Mouse (Mus musculus) CD4-positive, CD25-positive, alpha-beta regulatory T cell, adult 4 months (primary cell): ENCODE measurements around the gene Dcst2. TPM values are rescaled to one million over a fixed set of nuclear protein-coding genes. Genes with fewer than 3 reads are reported as not detected.

Source experiments
- ATAC-seq: one replicate; pipeline ENCODE4 v1.8.0; 2017
- polyA plus RNA-seq, 2 experiments: library from polyadenylated mRNA; unstranded; fragments of 100-300 nt; shearing (Covaris generic); gene quantifications; one replicate each; pipeline ENCODE4 v1.2.1; 2017

Gene Dcst2
- polyA plus RNA-seq, 2 experiments from 2014 or later: 0.42 TPM; not detected in 1

DNA sequence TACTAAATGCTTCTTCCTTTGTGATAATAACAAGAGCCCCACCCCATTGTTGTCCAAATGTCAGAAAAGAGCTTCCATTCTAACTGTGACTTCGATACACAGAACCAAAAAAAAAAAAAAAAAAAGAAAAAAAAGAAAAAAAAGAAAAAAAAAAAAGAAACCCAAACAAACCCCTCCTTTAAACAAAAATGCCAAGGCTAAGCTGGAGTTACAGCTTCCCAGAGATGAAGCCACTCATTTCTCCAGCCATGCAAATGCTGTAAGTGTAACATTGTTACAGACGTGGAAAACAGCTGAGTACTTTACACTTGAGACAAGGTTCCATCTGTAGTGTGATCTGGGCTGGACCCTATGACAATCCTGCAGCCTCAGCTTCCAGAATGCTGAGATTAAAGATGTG, 55.4 kb downstream of the Dcst2 start:
- no peak for ATAC-seq

DNA sequence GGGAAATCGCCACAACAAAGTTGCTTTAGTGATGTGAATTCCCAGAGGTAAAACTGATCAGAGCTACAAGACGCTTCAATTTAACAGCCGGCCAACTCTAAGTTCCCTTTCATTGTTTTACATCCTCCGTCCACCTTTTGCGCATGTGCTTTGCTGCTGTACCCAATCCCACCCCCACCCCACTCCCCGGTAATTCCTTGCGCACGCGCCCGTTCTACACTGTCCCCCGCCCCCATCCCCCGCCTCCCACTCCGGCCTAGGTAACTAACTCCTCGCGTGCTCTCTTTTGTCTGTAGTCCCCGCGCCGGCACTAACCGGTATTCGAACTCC, 56.0 kb downstream of the Dcst2 start:
- ATAC-seq: no peak

DNA sequence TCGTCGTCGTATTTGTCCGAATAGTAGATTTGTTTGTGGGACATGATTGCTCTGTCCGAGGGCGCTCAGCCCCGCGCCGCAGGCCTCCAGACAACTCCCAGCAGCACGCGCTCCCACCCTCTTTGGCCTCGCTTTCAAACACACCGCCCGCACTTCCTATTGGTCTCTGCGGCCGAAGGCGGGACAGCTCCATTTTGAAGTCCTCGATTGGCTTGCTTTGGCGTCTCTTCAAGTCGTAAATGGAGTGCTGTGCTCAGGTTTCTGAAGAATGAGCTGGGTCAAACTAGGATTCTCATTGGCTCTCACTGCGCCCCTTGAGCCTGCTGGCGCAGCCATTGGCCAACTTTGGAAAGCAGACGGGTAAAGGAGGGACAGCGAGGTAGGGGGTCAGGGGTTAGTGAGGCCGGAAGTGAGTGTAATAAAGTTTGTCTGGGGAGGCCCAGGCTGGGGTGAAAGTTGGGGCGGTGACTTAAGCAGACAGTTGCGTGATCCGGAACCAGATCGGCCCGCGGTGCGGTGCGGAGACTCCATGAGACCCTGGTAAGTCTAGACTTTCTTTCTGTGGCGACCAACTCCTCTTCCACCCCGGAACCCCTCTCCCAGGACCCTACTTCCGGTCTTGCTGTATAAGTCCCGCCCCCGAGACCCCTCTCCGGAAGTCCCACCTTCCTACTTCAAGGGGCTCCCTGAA, 56.5 kb downstream of the Dcst2 start, which contains the start of the genes Cks1b and Shc1:
TSS of gene Cks1b (minus strand) at position 214 of the 691 bp plus-strand sequence.
TSS of gene Shc1 (plus strand) at position 274 of the 691 bp plus-strand sequence.
- ATAC-seq: peak; percentile 98

DNA sequence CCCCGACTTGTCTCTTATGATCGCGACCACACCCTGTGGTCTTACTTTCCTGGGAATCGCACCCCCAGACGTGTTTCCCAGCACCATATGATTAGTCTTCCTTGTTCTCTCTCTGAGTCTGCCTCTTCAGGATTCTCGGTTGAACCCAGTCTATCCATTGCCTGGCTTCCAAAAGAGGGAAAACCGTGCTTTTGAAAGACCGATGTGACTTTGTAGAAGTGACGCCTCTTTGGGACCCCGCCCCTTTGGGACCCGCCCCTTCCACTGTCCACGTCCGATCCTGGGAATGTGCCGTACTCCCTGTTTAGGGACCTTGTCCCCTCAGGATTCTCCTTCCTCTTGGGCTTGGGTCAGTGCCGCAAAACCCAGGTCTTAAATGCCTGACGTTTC, 57.1 kb downstream of the Dcst2 start:
- ATAC-seq: no peak

DNA sequence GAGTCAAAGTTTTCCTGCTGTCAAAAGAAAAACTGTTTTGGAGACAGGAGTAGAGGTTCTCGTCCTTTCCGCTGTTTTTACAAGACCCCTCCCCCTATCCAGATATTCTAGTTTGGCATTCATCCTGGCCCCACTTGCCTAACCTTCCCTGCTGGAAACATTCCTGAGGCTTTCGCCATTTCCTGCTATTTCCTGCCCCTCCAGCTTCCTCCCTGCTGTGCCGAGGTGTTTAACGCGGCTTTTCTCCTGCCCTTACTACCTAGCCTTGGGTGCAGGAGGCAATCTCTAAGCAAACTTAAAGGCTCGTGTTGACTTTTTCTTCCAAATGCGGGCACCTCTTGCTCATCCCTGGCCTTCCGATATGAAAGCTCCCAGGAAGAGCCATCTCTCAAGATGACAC, 57.8 kb downstream of the Dcst2 start:
- ATAC-seq: no peak

DNA sequence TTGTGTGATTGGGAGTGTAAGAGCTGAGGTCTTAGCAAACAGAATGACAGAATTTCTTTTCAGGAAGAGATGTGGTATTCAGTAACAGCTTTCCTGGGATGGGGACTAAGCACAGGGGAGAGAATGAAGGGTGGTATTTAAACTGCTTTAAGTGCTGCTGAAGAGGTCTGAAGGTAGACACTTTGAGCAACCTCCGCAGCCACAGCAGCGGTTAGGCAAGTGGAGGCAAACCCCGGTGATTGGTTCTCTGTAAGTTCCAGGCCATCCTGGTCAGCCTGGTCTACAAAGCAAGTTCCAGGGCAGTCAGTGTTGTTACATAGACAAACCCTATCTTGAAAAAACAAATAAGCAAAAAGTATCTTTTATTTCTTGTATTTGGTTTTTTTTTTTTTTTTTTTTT, 58.2 kb downstream of the Dcst2 start:
- ATAC-seq: no peak

DNA sequence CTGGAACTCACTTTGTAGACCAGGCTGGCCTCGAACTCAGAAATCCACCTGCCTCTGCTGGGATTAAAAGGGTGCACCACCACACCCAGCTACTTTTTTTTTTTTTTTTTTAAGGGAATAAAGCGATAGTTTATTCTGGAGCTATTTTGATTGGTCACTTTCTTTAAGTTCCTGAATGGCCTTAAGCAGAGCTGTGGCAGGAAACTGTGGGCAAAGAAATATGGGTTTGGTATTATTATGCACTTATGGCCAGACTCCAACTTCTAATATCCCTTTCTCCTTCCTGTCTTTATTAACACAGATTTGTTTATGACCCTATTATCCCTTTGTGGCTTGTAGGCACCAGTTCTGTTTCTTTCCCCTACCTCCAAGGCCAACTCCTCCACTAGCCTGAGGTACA, 58.6 kb downstream of the Dcst2 start:
- ATAC-seq: no peak

DNA sequence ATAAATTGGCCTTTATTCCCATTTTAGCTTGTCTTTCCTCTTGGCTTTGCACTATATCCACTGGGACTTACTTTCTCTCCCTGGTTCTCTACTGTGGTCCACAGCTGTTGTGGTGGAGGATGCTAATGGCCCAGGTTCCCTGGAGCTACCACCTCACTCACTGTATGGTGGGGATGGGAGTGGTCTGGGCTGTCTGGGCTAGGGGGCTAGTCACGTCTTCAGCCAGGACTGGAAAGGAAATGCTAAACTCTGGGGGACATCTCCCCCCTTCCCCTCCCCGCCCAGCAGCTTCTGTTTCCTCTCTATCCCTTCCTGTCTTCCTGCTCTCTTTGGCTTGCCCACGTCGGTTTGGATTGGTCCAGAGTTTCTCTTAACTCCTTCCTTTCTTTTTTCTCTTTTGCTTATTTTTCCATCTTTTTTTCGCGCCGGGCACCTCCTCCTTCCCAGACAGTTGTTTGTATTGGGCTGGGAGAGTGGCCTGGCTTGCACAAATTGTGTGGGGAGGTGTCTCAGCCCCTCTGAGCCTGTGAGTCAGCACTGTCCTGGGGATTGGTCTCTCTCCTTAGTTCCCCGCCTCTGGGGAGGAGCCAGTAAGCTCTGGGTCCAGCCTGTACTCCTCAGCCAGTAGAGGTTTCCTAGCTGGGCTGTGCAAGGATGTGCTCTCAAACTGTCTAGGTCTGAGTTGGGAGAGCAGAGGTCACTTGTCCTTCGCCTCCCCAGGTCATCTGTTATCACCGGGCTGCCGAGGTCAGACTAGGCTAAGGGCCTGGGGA, 59.4 kb downstream of the Dcst2 start:
- no peak for ATAC-seq

DNA sequence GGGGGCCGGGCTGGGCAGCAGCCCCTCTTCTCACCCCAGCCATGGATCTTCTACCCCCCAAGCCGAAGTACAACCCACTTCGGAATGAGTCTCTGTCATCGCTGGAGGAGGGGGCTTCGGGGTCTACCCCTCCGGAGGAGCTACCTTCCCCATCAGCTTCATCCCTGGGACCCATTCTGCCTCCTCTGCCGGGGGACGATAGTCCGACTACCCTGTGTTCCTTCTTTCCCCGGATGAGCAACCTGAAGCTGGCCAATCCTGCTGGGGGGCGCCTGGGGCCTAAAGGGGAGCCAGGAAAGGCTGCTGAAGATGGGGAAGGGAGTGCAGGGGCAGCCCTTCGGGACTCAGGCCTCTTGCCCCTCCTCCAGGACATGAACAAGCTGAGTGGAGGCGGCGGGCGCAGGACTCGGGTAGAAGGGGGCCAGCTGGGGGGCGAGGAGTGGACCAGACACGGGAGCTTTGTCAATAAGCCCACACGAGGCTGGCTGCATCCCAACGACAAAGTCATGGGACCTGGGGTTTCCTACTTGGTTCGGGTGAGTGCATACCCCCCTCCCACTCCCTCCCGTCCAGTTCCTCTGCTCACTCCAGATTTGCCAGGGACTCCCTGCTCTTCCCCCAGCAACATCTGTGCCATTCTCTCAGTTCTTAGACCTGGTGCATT, 60.2 kb downstream of the Dcst2 start:
- ATAC-seq: no peak

DNA sequence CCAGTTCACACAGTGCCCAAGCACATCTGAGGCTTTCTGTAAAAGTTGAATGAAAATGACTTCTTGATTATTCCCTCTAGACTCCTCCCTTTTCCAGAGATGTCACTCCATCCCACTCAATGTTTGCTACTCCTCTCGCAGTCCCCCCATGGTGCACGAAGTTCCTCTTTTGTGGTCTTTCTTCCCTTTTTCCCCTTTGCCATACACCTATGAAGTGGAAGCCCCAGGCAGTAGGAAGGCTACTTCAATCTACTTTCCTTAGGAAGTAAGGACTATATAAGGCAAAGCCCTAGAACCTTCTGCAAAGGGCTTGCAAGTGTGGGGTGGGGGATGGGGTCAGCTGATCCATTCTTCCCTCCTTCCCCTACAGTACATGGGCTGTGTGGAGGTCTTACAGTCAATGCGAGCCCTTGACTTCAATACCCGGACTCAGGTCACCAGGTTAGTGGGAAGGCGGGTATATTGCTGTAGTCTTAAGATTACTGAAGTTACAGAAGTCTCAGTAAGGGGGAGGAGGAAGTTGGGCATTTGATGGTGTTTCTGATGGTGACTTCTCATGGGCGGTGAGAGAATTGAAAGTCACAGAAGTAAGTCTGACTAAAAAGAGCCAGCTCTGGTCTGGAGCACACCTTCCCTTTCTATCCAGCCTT, 60.9 kb downstream of the Dcst2 start:
- ATAC-seq: no peak

DNA sequence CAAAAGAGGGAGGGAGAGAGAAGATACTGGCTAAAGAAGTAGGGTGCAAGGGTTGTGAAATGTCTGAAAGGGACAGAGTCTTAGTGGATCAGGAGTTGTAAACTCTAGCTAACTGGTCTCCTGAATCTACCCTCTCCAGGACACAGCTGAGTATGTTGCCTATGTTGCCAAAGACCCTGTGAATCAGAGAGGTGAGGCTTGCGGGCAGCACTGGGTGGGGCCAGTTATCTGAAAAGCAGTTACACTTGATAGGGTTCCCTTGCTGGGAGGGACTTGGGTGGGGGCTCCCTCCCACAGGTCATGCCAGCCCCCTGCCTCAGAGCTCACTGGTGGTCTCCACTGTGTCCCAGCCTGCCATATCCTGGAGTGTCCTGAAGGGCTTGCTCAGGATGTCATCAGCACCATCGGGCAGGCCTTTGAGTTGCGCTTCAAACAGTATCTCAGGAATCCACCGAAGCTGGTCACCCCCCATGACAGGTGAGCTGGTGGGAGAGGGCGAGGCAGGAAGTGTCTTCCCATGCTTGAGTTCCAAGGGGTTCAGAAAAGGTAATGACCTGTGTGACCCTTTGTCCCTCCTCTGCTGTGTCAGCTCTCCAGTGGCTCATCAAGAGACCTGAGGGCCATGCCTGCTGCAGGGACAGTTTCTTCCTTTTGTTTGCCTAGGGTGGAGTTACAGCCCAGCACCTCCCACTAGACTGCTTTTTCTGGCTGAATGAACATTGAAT, 62.8 kb downstream of the Dcst2 start:
- ATAC-seq: no peak

DNA sequence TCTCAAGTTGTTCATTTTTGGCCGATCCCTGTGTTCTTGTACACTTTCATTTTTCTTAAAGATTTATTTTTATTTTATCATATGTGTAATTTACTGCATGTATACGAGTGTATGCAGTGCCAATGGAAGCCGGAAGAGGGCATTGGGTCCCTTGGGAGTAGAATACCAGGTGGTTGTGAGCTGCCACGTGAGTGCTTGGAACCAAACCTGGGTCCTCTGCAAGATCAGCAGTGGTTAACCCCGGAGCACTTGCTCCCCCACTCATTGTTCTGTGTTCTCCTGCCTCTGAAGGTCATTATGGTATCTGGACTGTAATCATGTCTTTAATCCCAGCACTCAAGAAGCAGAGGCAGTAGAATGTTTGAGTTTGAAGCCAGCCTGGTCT, 63.4 kb downstream of the Dcst2 start:
- no peak for ATAC-seq

DNA sequence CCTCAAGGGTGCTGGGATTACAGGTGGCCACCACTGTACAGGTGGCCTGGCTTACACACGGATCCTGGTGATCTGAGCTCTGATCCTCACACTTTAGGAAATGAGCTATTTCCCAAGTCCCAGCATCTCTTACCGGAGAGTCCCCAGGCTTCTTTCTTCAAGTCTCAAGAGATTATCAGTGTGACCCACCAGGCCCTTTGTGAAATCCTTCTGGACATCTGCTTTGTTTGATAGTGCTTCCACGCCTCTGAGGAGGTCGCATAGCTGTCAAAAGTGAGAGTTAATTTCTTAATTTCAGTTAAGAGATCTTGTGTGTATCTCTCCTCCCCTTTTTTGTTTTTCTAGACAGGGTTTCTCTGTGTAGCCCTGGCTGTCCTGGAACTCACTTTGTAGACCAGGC, 64.1 kb downstream of the Dcst2 start:
- ATAC-seq: no peak

Other genes with a start within 250 kb of the Dcst2 start
- not detected for gene Pklr, start 225.8 kb upstream of the Dcst2 start, polyA plus RNA-seq
- gene Hcn3, start 201.8 kb upstream of the Dcst2 start, polyA plus RNA-seq: 1 to 10 TPM; 1.3 to 2.4 TPM
- gene Clk2, start 197.2 kb upstream of the Dcst2 start, polyA plus RNA-seq: 10 to 100 TPM; 15.7 to 23.0 TPM
- 100 to 1,000 TPM; 177 to 239 TPM for gene Scamp3, start 184.5 kb upstream of the Dcst2 start, polyA plus RNA-seq
- gene Fam189b, start 178.8 kb upstream of the Dcst2 start, polyA plus RNA-seq: 100 to 1,000 TPM; 209 to 296 TPM
- 100 to 1,000 TPM in 1 of 2 experiments, 10 to 100 TPM in 1; 81.2 to 128 TPM for gene Gba, start 159.0 kb upstream of the Dcst2 start, polyA plus RNA-seq
- 1 to 10 TPM; 3.4 to 3.6 TPM for gene Thbs3, start 146.8 kb upstream of the Dcst2 start, polyA plus RNA-seq
- 100 to 1,000 TPM in 1 of 2 experiments, 10 to 100 TPM in 1; 78.8 to 144 TPM for gene Mtx1, start 134.9 kb upstream of the Dcst2 start, polyA plus RNA-seq
- 1 to 10 TPM; 1.1 to 2.0 TPM for gene Muc1, start 132.9 kb upstream of the Dcst2 start, polyA plus RNA-seq
- gene Krtcap2, start 116.0 kb upstream of the Dcst2 start, polyA plus RNA-seq: 100 to 1,000 TPM; 258 to 319 TPM
- gene Trim46, start 115.7 kb upstream of the Dcst2 start, polyA plus RNA-seq: 1 to 10 TPM; 4.0 to 7.0 TPM
- gene Dpm3, start 102.6 kb upstream of the Dcst2 start, polyA plus RNA-seq: 100 to 1,000 TPM; 116 to 155 TPM
- gene Slc50a1, start 91.4 kb upstream of the Dcst2 start, polyA plus RNA-seq: 100 to 1,000 TPM; 248 to 324 TPM
- gene Efna1, start 80.8 kb upstream of the Dcst2 start, polyA plus RNA-seq: not detected
- not detected for gene Efna3, start 39.0 kb upstream of the Dcst2 start, polyA plus RNA-seq
- gene Efna4, start 23.9 kb upstream of the Dcst2 start, polyA plus RNA-seq: not detected
- gene Adam15, start 12.0 kb upstream of the Dcst2 start, polyA plus RNA-seq: 10 to 100 TPM in 1 of 2 experiments, 1 to 10 TPM in 1; 8.5 to 13.3 TPM
- 1 to 10 TPM in 1 of 2 experiments, under 1 TPM in 1; 0.59 to 1.1 TPM for gene Dcst1, start 3.3 kb downstream of the Dcst2 start, polyA plus RNA-seq
- gene Zbtb7b, start 32.8 kb downstream of the Dcst2 start, polyA plus RNA-seq: 10 to 100 TPM; 11.7 to 13.2 TPM
- 1 to 10 TPM in 1 of 2 experiments, not detected in 1; 5.3 TPM for gene Lenep, start 40.8 kb downstream of the Dcst2 start, polyA plus RNA-seq
- 10 to 100 TPM; 52.2 to 71.7 TPM for gene Flad1, start 49.9 kb downstream of the Dcst2 start, polyA plus RNA-seq
- 10 to 100 TPM; 21.6 to 40.2 TPM for gene Cks1b, start 56.4 kb downstream of the Dcst2 start, polyA plus RNA-seq
- 10 to 100 TPM; 33.2 to 35.2 TPM for gene Shc1, start 56.5 kb downstream of the Dcst2 start, polyA plus RNA-seq
- gene Pygo2, start 68.2 kb downstream of the Dcst2 start, polyA plus RNA-seq: 1 to 10 TPM; 6.0 to 7.9 TPM
- 10 to 100 TPM; 41.4 to 52.4 TPM for gene Pbxip1, start 74.7 kb downstream of the Dcst2 start, polyA plus RNA-seq
- 10 to 100 TPM; 29.8 to 46.0 TPM for gene Pmvk, start 92.6 kb downstream of the Dcst2 start, polyA plus RNA-seq
- gene Kcnn3, start 158.2 kb downstream of the Dcst2 start, polyA plus RNA-seq: not detected